Mouse (Mus musculus) lung, postnatal 0 days (tissue): ENCODE measurements at regions not wholly inside any gene's neighbourhood (a gene's known extent, or its start where the extent isn't known, plus 50 kb on each side); places are given as distances from the start of the nearest gene placed in this dataset.

Experiments used
- CTCF ChIP-seq: IDR thresholded peaks from 2 replicates; pipeline ENCODE4 v1.5.1; 2016; ENCODE audit warnings: antibody characterized with exemption, mild to moderate bottlenecking
- EP300 ChIP-seq: IDR thresholded peaks from 2 replicates; pipeline ENCODE4 v1.6.1; 2016; ENCODE audit warnings: antibody characterized with exemption, mild to moderate bottlenecking, control low read depth

DNA sequence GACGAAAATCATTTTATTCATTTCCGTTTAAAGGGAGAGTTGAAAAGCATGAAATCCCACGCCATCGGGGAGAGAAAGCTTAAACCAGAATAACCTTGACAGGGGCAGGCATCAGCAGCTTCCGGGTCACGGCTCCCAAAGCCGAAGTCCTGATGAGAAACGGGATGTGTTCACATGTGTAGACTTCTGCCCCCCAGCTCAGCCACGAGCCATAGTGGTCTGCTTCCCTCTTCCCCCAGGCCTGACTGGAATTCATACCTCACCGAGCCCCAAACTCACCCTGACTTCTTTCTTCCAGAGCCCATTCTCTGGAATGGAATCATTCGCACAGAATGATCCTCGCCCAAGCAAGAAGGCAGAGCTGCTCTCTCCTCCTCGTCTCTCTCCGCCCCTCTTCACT is 404.2 kb upstream of the Gm6657 start:
- no peak for TF ChIP-seq CTCF
- TF ChIP-seq EP300: no peak
